Comparison of ENCODE assay signal across 13 mouse cellular contexts in genomic region chr11:62022718-62023493, GRCm38 (mm10).
A peak's percentile ranks its signal among the peaks of the same experiment; 100 is the strongest.
DNase-seq lines count a peak whose midpoint lies in the region; ATAC-seq and TF ChIP-seq lines count a peak whose summit lies in the region.
"Had no signal": no experiment of that assay in that cellular context is flagged by ENCODE, and none has a peak within 500 bp of the region (broad histone marks: within the 10 kb centered on the region; RNA-seq: fewer than 3 reads in every experiment).

No protein-coding gene starts in this region.

- no peak overlapping the region for H3K4me2 ChIP-seq in hindbrain, embryonic 11.5 days (replicated peaks; ENCODE audit: low read depth, low read length)
- no peak overlapping the region for H3K4me2 ChIP-seq in midbrain, embryonic 11.5 days
- H3K4me2 ChIP-seq: intestine, embryonic 15.5 days; limb, embryonic 13.5 days; neural tube, embryonic 12.5 days had no signal

- no peak for TF ChIP-seq POLR2A in cerebellum, adult 2 months (IDR thresholded peaks at IDR 0.05; ENCODE audit: borderline replicate concordance, insufficient read depth, low read length)
- TF ChIP-seq POLR2A in olfactory bulb, adult 2 months (IDR thresholded peaks at IDR 0.05; ENCODE audit: insufficient read depth, low read depth, low read length): no peak

- peak in 1 of 2 experiments; percentile 48 for DNase-seq in cerebellum, adult 2 months
- no peak for DNase-seq in cerebellum, postnatal 10 days
- DNase-seq in hindbrain, embryonic 10.5 days (ENCODE audit: low spot score): no peak
- DNase-seq in hindbrain, embryonic 11.5 days (ENCODE audit: low spot score): no peak
- DNase-seq in midbrain, embryonic 10.5 days (ENCODE audit: low spot score): no peak
- DNase-seq in midbrain, embryonic 11.5 days (ENCODE audit: low spot score, missing footprints): no peak
- no peak for DNase-seq in ovary, adult 18-20 months (ENCODE audit: low spot score)
- DNase-seq: right cerebral cortex, postnatal 14 days had no signal

- H3K9ac ChIP-seq in hindbrain, embryonic 11.5 days (ENCODE audit: low read depth, low read length): no peak overlapping the region
- no peak overlapping the region for H3K9ac ChIP-seq in midbrain, embryonic 11.5 days (ENCODE audit: low read length)
- H3K9ac ChIP-seq: intestine, embryonic 15.5 days; limb, embryonic 13.5 days; neural tube, embryonic 12.5 days had no signal

- H3K27me3 ChIP-seq in cerebellum, adult 2 months (ENCODE audit: control insufficient read depth, insufficient read depth, low read length): no peaks in the 10 kb centered on the region
- H3K27me3 ChIP-seq in hindbrain, embryonic 10.5 days (ENCODE audit: insufficient read depth, poor library complexity, severe bottlenecking): no peaks in the 10 kb centered on the region
- H3K27me3 ChIP-seq in hindbrain, embryonic 11.5 days (ENCODE audit: control insufficient read depth, insufficient read depth, low read length): no peaks in the 10 kb centered on the region
- no peaks in the 10 kb centered on the region for H3K27me3 ChIP-seq in midbrain, embryonic 10.5 days (ENCODE audit: low read depth, poor library complexity, severe bottlenecking)
- no peaks in the 10 kb centered on the region for H3K27me3 ChIP-seq in midbrain, embryonic 11.5 days (ENCODE audit: control insufficient read depth, insufficient read depth, low read length)
- H3K27me3 ChIP-seq: intestine, embryonic 15.5 days; limb, embryonic 13.5 days; neural tube, embryonic 12.5 days had no signal

- peak overlapping the region; percentile 98 for H3K27ac ChIP-seq in cerebellum, adult 2 months (ENCODE audit: insufficient read depth, low read length)
- H3K27ac ChIP-seq in hindbrain, embryonic 10.5 days: peak overlapping the region; percentile 59
- H3K27ac ChIP-seq in hindbrain, embryonic 11.5 days (ENCODE audit: low read depth, low read length): no peak overlapping the region
- 0 out of 2 replicates have a peak overlapping the region, but pooled peaks have one; percentile 18 for H3K27ac ChIP-seq in midbrain, embryonic 10.5 days (replicated peaks)
- H3K27ac ChIP-seq in midbrain, embryonic 11.5 days (ENCODE audit: low read depth, low read length): no peak overlapping the region
- peak overlapping the region; percentile 55 for H3K27ac ChIP-seq in olfactory bulb, adult 2 months (ENCODE audit: insufficient read depth, low read depth, low read length)
- H3K27ac ChIP-seq: intestine, embryonic 15.5 days; limb, embryonic 13.5 days; neural tube, embryonic 12.5 days had no signal

- ATAC-seq in hindbrain, embryonic 11.5 days (ENCODE audit: low FRiP score): no peak
- no peak for ATAC-seq in midbrain, embryonic 11.5 days (ENCODE audit: low FRiP score)
- ATAC-seq: intestine, embryonic 15.5 days had no signal

- H3K36me3 ChIP-seq in hindbrain, embryonic 10.5 days: no peaks in the 10 kb centered on the region
- no peaks in the 10 kb centered on the region for H3K36me3 ChIP-seq in hindbrain, embryonic 11.5 days (ENCODE audit: control insufficient read depth, insufficient read depth, low read length)
- no peaks in the 10 kb centered on the region for H3K36me3 ChIP-seq in midbrain, embryonic 10.5 days
- H3K36me3 ChIP-seq in midbrain, embryonic 11.5 days (ENCODE audit: control insufficient read depth, insufficient read depth, low read length): no peaks in the 10 kb centered on the region
- H3K36me3 ChIP-seq: intestine, embryonic 15.5 days; limb, embryonic 13.5 days; neural tube, embryonic 12.5 days had no signal

- no peak for TF ChIP-seq CTCF in cerebellum, adult 2 months (IDR thresholded peaks at IDR 0.05; ENCODE audit: borderline replicate concordance, insufficient read depth, low read depth, low read length)
- TF ChIP-seq CTCF in olfactory bulb, adult 2 months (IDR thresholded peaks at IDR 0.05; ENCODE audit: insufficient read depth, low read depth, low read length): no peak

- no peaks in the 10 kb centered on the region for H3K9me3 ChIP-seq in hindbrain, embryonic 10.5 days
- H3K9me3 ChIP-seq in hindbrain, embryonic 11.5 days (ENCODE audit: control insufficient read depth, low read length): no peaks in the 10 kb centered on the region
- no peaks in the 10 kb centered on the region for H3K9me3 ChIP-seq in midbrain, embryonic 10.5 days (replicated peaks)
- no peaks in the 10 kb centered on the region for H3K9me3 ChIP-seq in midbrain, embryonic 11.5 days (ENCODE audit: control insufficient read depth, low read length)
- H3K9me3 ChIP-seq: G1E; intestine, embryonic 15.5 days; limb, embryonic 13.5 days; neural tube, embryonic 12.5 days had no signal

- 17% methylated on average over 8 of the region's 8 CpGs for WGBS in cerebellum, adult 2 months
- 80% methylated on average over 8 of the region's 8 CpGs for WGBS in hindbrain, embryonic 10.5 days
- WGBS in hindbrain, embryonic 11.5 days: 78% methylated on average over 8 of the region's 8 CpGs
- WGBS in midbrain, embryonic 10.5 days: 84% methylated on average over 8 of the region's 8 CpGs
- 87% methylated on average over 8 of the region's 8 CpGs for WGBS in midbrain, embryonic 11.5 days
- 59% methylated on average over 8 of the region's 8 CpGs for WGBS in olfactory bulb, adult 2 months

- H3K4me1 ChIP-seq in cerebellum, adult 2 months (ENCODE audit: control insufficient read depth, insufficient read depth, low read length): peaks cover 73% of the 10 kb centered on the region
- H3K4me1 ChIP-seq in hindbrain, embryonic 10.5 days (replicated peaks): peaks cover 16% of the 10 kb centered on the region
- no peaks in the 10 kb centered on the region; the same call in 1 of the 2 replicates for H3K4me1 ChIP-seq in hindbrain, embryonic 11.5 days (replicated peaks; ENCODE audit: control insufficient read depth, insufficient read depth, low read length)
- H3K4me1 ChIP-seq in midbrain, embryonic 10.5 days: peaks cover 24% of the 10 kb centered on the region
- no peaks in the 10 kb centered on the region for H3K4me1 ChIP-seq in midbrain, embryonic 11.5 days (ENCODE audit: control insufficient read depth, insufficient read depth, low read length)
- peaks cover 18% of the 10 kb centered on the region for H3K4me1 ChIP-seq in olfactory bulb, adult 2 months (ENCODE audit: control insufficient read depth, insufficient read depth, low read length)

- H3K4me3 ChIP-seq in cerebellum, adult 2 months (replicated peaks; ENCODE audit: insufficient read depth, low read depth, low read length): no peak overlapping the region
- H3K4me3 ChIP-seq in hindbrain, embryonic 10.5 days: no peak overlapping the region
- no peak overlapping the region for H3K4me3 ChIP-seq in hindbrain, embryonic 11.5 days (ENCODE audit: low read depth, low read length)
- H3K4me3 ChIP-seq in midbrain, embryonic 10.5 days: no peak overlapping the region
- no peak overlapping the region for H3K4me3 ChIP-seq in midbrain, embryonic 11.5 days (ENCODE audit: low read depth, low read length)
- H3K4me3 ChIP-seq in olfactory bulb, adult 2 months (ENCODE audit: insufficient read depth, low read depth, low read length): no peak overlapping the region
- H3K4me3 ChIP-seq: intestine, embryonic 15.5 days; limb, embryonic 13.5 days; neural tube, embryonic 12.5 days had no signal

Comparison
In these comparisons a context has a peak if more than half of its experiments do, and no peak if none do; other contexts are left out.
1. H3K27ac ChIP-seq: peak in cerebellum, adult 2 months (single experiment), hindbrain, embryonic 10.5 days (single experiment), midbrain, embryonic 10.5 days (single experiment) and olfactory bulb, adult 2 months (single experiment); none in hindbrain, embryonic 11.5 days (single experiment) and midbrain, embryonic 11.5 days (single experiment).